Mouse (Mus musculus) bone marrow macrophage, adult 2 months (primary cell): ENCODE measurements around the gene Fam32a.

Source experiments
- CTCF ChIP-seq: IDR thresholded peaks from 2 replicates; pipeline ENCODE4 v1.5.1; 2012; ENCODE audit warnings: low read depth, mild to moderate bottlenecking, low read length, moderate library complexity
- POLR2A ChIP-seq: IDR thresholded peaks from 2 replicates; pipeline ENCODE4 v1.6.1; 2012; ENCODE audit warnings: mild to moderate bottlenecking, low read depth, low read length, borderline replicate concordance

DNA sequence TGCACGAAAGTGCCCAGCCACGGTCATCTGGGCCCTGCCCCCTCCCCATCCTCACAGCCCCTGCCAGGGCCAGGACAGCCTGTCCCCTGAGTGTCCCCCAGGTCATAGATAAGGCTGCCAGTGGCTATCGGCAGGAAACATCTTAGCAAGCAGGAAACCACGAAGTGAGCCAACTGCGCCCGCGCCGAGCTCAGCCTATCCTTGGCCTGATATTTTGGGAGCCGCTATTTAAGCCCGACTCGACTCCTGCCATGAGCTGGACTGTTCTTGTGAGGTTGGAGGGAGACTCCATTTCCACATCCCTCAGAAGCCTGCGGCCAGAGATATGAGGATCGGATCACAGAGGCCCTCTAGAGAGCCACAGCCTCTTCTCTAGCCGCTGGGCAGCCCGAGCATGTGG lies 48.8 kb downstream of the Fam32a start:
- TF ChIP-seq CTCF (no peak), POLR2A (no peak)
